Mouse (Mus musculus) left cerebral cortex, adult 18-20 months (tissue): ENCODE measurements around the gene Pde9a. TPM values are rescaled to one million over a fixed set of nuclear protein-coding genes. Genes with fewer than 3 reads are reported as not detected.

Source experiments
- DNase-seq, 2 experiments: peaks; one replicate each; pipeline ENCODE4 v3.0.0; 2021 to 2022; ENCODE audit warnings: low spot score in 2 of 2, mixed read lengths in 1 of 2
- total RNA-seq, 2 experiments: library from RNA; stranded (reverse); gene quantifications; 2 replicates each; pipeline ENCODE4 v1.2.3; 2021

The Pde9a gene
- total RNA-seq, 2 experiments from 2014 or later, result 21.2 to 22.4 TPM

DNA sequence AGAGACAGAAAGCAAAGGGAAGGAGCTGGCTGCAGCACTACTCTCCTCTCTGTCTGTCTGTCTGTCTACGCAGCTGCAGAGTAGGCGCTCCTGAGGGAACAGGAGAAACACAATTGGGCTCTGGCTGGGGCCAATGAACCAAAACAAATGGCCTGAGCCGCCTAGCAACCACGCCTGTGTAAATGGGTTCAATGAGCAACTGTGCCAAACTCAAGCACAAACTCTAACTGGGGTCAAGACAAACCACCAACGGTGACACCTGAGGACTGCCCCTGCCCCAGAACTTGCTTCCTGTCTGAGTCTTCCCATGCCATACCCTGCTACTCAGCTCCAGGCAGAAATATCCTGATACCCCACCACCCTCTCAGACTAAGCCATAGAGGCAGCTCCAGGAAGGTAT, 119.0 kb downstream of the Pde9a start:
- no peak for DNase-seq

DNA sequence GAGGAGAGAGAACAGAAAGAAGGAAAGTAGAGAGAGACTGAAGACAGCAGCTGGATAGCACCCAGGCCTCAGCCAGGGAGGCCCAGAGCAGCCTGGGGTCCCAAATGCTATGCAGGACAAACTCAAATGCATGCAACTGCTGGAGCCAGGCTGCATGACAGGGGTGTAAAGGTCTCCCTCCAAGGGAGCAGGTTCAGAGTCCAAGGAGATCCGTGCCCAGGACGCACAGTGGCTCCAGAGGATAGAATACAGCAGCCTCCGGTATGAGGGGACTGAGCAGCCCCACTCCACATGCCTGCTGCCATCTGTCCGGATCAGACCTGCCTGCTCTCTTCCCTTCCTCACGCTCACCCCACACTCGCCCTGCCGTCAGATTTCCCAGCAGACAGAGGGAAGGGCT, 120.3 kb downstream of the Pde9a start:
- DNase-seq, result no peak

- no peak for DNase-seq
Measured at GRCm38 (mm10) chr17:31510944-31511343, 124.9 kb downstream of the Pde9a start.

GRCm38 (mm10) chr17:31511792-31512495, 125.9 kb downstream of the Pde9a start:
- DNase-seq, result peak; percentile 82 to 92

- DNase-seq, result no peak
Measured at GRCm38 (mm10) chr17:31512593-31512992, 126.6 kb downstream of the Pde9a start.

GRCm38 (mm10) chr17:31514696-31515095, 128.7 kb downstream of the Pde9a start:
- DNase-seq, result no peak

- no peak for DNase-seq
Measured at GRCm38 (mm10) chr17:31519344-31519945, 133.4 kb downstream of the Pde9a start.

GRCm38 (mm10) chr17:31519946-31520838, 134.2 kb downstream of the Pde9a start, which contains the start of the genes Wdr4 and Ndufv3:
TSS of gene Wdr4 (minus strand) at chr17:31519980.
TSS of gene Ndufv3 (plus strand) at chr17:31520115.
- peak; percentile 99 for DNase-seq

- peak in 1 of 2 experiments; percentile 30 for DNase-seq
Measured at GRCm38 (mm10) chr17:31520895-31521294, 134.9 kb downstream of the Pde9a start.

DNA sequence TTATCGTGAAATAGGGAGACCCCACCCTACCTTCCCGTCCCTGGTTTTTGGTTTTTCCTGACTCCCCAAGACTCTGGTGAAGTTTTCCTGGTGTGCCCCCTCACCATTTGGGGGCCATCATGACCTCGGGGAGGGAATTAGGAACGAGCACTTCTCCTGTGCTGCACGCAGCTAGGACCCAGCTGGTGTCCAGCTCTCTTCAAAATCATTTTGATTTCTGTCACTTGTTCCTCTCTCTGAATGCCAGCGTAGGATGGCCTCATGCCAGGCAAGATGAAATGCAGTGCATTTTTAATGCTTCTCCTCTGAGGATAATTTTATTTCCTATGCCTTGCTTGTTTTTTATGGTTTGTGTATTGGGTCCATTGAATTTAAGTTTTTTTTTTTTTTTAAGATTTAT, 135.9 kb downstream of the Pde9a start:
- no peak for DNase-seq

- no peak for DNase-seq
Measured at GRCm38 (mm10) chr17:31525114-31525513, 139.1 kb downstream of the Pde9a start.

DNA sequence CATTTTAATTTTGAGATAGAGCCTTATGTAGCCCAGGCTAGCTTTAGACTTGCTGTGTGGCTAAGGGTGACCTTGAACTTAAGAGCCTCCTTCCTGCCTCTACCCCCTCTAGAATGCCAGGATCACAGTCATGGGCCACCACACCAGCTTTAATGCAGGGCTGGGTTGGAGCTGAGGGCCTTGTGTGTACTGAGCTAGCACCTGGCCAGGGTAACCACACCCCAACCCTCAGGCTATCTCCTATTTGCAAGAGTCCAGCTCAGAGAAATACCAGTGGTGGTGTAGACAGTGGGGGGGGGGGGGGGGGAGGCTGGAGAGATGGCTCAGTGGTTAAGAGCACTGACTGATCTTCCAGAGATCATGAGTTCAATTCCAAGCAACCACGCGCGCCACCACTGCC, 139.8 kb downstream of the Pde9a start:
- DNase-seq, result no peak

Other genes with a start within 250 kb of the Pde9a start
- gene Tff2, start 241.9 kb upstream of the Pde9a start, total RNA-seq, result not detected
- gene Tff1, start 220.9 kb upstream of the Pde9a start, total RNA-seq, result not detected
- under 1 TPM in 1 of 2 experiments, not detected in 1; 0.12 TPM for gene Tmprss3, start 187.2 kb upstream of the Pde9a start, total RNA-seq
- not detected for gene Ubash3a, start 178.3 kb upstream of the Pde9a start, total RNA-seq
- 10 to 100 TPM; 15.4 to 16.8 TPM for gene Rsph1, start 108.8 kb upstream of the Pde9a start, total RNA-seq
- gene Slc37a1, start 99.4 kb upstream of the Pde9a start, total RNA-seq, result 10 to 100 TPM; 10.2 to 10.7 TPM
- 10 to 100 TPM; 22.7 to 24.3 TPM for gene Wdr4, start 133.8 kb downstream of the Pde9a start, total RNA-seq
- gene Ndufv3, start 133.9 kb downstream of the Pde9a start, total RNA-seq, result 100 to 1,000 TPM; 232 to 236 TPM
- 10 to 100 TPM; 15.5 to 16.7 TPM for gene Pknox1, start 178.5 kb downstream of the Pde9a start, total RNA-seq